Mouse (Mus musculus): Measurements from ENCODE around the gene Serinc2.

GRCm38 (mm10) chr4:130240695-130241094 is 38.3 kb downstream of the Serinc2 start:
- TF ChIP-seq CTCF (IDR thresholded peaks at IDR 0.05) (no peak), POLR2A (IDR thresholded peaks at IDR 0.05; ENCODE audit: insufficient read depth, low read depth, low read length) (no peak), EP300 (IDR thresholded peaks at IDR 0.05; ENCODE audit: insufficient read depth, low read depth, low read length) (no peak)

Measured in heart, adult 2 months (tissue).